Mouse (Mus musculus) frontal cortex, postnatal 25 days (tissue): Measurements from ENCODE around the gene Fmr1.
"Not testable (repeated sequence)": the region's sequence is repeated elsewhere in the genome, so short reads cannot be mapped to it uniquely, and the experiment has no call there.

Source experiments
- DNase-seq, 2 experiments: peaks; one replicate each; pipeline ENCODE4 v3.0.0; 2022; ENCODE audit warnings: low spot score in 2 of 2

Gene Fmr1

GRCm38 (mm10) chrX:68678333-68678740 lies at the start of gene Fmr1:
Gene Fmr1, plus strand, starts transcription at chrX:68678541.
- peak; percentile 88 for DNase-seq

GRCm38 (mm10) chrX:68641603-68642002 lies 36.7 kb upstream of the Fmr1 start:
- DNase-seq, result no peak

- peak; percentile 3 to 6 for DNase-seq
These were observed 33.0 kb upstream of the Fmr1 start for GRCm38 (mm10) chrX:68645154-68645919.

- no peak for DNase-seq
These were observed 833 bp upstream of the Fmr1 start for GRCm38 (mm10) chrX:68677508-68677907.

- DNase-seq, result no peak
These were observed 610 bp downstream of the Fmr1 start for GRCm38 (mm10) chrX:68678815-68679486.

- DNase-seq, result no peak
These were observed 6.4 kb downstream of the Fmr1 start for GRCm38 (mm10) chrX:68684706-68685105.

- DNase-seq, result not testable (repeated sequence)
These were observed 13.6 kb downstream of the Fmr1 start for GRCm38 (mm10) chrX:68691936-68692335.

GRCm38 (mm10) chrX:68736902-68737301 lies 58.6 kb downstream of the Fmr1 start:
- DNase-seq, result no peak

- no peak for DNase-seq
These were observed 61.7 kb downstream of the Fmr1 start for GRCm38 (mm10) chrX:68740088-68740487.

GRCm38 (mm10) chrX:68761606-68762005 lies 83.3 kb downstream of the Fmr1 start, which contains the start of gene Fmr1nb:
Gene Fmr1nb, plus strand, starts transcription at chrX:68761839.
- no peak for DNase-seq
